Mouse (Mus musculus) heart, postnatal 14 days (tissue): ENCODE data around the gene Ptges3l. TPM values are rescaled to one million over a fixed set of nuclear protein-coding genes. Genes with fewer than 3 reads are reported as not detected.
A peak's percentile ranks its signal among the peaks of the same experiment; 100 is the strongest.
"Not testable (repeated sequence)": the region's sequence is repeated elsewhere in the genome, so short reads cannot be mapped to it uniquely, and the experiment has no call there.

ENCODE experiments used
- DNase-seq, 2 experiments: peaks; one replicate each; pipeline ENCODE4 v3.0.0; 2021 to 2022
- intact Hi-C: fragments of 180-260 bp; cut with DNase I; formaldehyde crosslinking; loops from one replicate; pipeline ENCODE4 v1.15.1; 2025
- total RNA-seq, 2 experiments: library from RNA; stranded (reverse); gene quantifications; 2 replicates each; pipeline ENCODE4 v1.2.3; 2021

Ptges3l gene
- total RNA-seq, 2 experiments from 2014 or later: 60.2 to 61.2 TPM

- intact Hi-C loops: no loop called here
- DNase-seq: no peak
Observed at GRCm38 (mm10) chr11:101460321-101460720, 35.2 kb upstream of the Ptges3l start.

GRCm38 (mm10) chr11:101459716-101460115 is 34.6 kb upstream of the Ptges3l start:
- no peak for DNase-seq
- intact Hi-C loops: no loop called here

- intact Hi-C loops: no loop called here
- no peak for DNase-seq
Observed at GRCm38 (mm10) chr11:101458217-101458616, 33.1 kb upstream of the Ptges3l start.

- intact Hi-C loops: no loop called here
Observed at GRCm38 (mm10) chr11:101457631-101458030, 32.5 kb upstream of the Ptges3l start.

GRCm38 (mm10) chr11:101455627-101456026 is 30.5 kb upstream of the Ptges3l start:
- intact Hi-C loops: no loop called here
- no peak for DNase-seq

More at GRCm38 (mm10) chr11:101457631-101458030, 32.5 kb upstream of the Ptges3l start:
- no peak for DNase-seq

- intact Hi-C loops: no loop called here
Observed at GRCm38 (mm10) chr11:101454702-101455101, 29.6 kb upstream of the Ptges3l start.

GRCm38 (mm10) chr11:101452093-101452774 is 27.1 kb upstream of the Ptges3l start:
- no peak for DNase-seq
- intact Hi-C loops: no loop called here

More at GRCm38 (mm10) chr11:101454702-101455101, 29.6 kb upstream of the Ptges3l start:
- DNase-seq: no peak

- intact Hi-C loops: no loop called here
- DNase-seq: no peak
Observed at GRCm38 (mm10) chr11:101451536-101451935, 26.4 kb upstream of the Ptges3l start.

- DNase-seq: no peak
- intact Hi-C loops: no loop called here
Observed at GRCm38 (mm10) chr11:101450394-101450793, 25.3 kb upstream of the Ptges3l start.

GRCm38 (mm10) chr11:101449596-101449995 is 24.5 kb upstream of the Ptges3l start:
- not testable (repeated sequence) for DNase-seq
- intact Hi-C loops: loop anchor here (2.0 kb wide), 1 partner anchor 15 kb away; the partner anchor contains the start of gene Rnd2

- DNase-seq: no peak
- intact Hi-C loops: loop anchor here (2.0 kb wide), 1 partner anchor 16 kb away; the partner anchor contains the start of gene Rnd2
Observed at GRCm38 (mm10) chr11:101448899-101449298, 23.8 kb upstream of the Ptges3l start.

GRCm38 (mm10) chr11:101448274-101448746 is 23.2 kb upstream of the Ptges3l start, which contains the start of gene Ifi35:
Gene Ifi35, plus strand, starts transcription at chr11:101448407.
- intact Hi-C loops: loop anchor here (2.0 kb wide), 1 partner anchor 16 kb away; the partner anchor contains the start of gene Rnd2
- DNase-seq: peak; percentile 74 to 79

GRCm38 (mm10) chr11:101447786-101448185 is 22.7 kb upstream of the Ptges3l start:
- no peak for DNase-seq
- intact Hi-C loops: loop anchor here (2.0 kb wide), 1 partner anchor 17 kb away; the partner anchor contains the start of gene Rnd2

GRCm38 (mm10) chr11:101446860-101447259 is 21.7 kb upstream of the Ptges3l start:
- DNase-seq, intact Hi-C loops: not testable (repeated sequence)

- intact Hi-C loops: no loop called here
Observed at GRCm38 (mm10) chr11:101446319-101446718, 21.2 kb upstream of the Ptges3l start.

GRCm38 (mm10) chr11:101442760-101443159 is 17.6 kb upstream of the Ptges3l start:
- intact Hi-C loops: no loop called here
- no peak for DNase-seq

More at GRCm38 (mm10) chr11:101446319-101446718, 21.2 kb upstream of the Ptges3l start:
- DNase-seq: no peak

- intact Hi-C loops: no loop called here
- peak; percentile 93 to 95 for DNase-seq
Observed at GRCm38 (mm10) chr11:101442127-101442693, 17.1 kb upstream of the Ptges3l start, which contains the start of gene Rpl27. Gene Rpl27, plus strand, starts transcription at chr11:101442298.

GRCm38 (mm10) chr11:101441450-101442126 is 16.5 kb upstream of the Ptges3l start:
- DNase-seq, intact Hi-C loops: not testable (repeated sequence)

- intact Hi-C loops, DNase-seq: not testable (repeated sequence)
Observed at GRCm38 (mm10) chr11:101438006-101438405, 12.9 kb upstream of the Ptges3l start.

GRCm38 (mm10) chr11:101436916-101437315 is 11.8 kb upstream of the Ptges3l start:
- DNase-seq: no peak
- intact Hi-C loops: no loop called here

GRCm38 (mm10) chr11:101435831-101436230 is 10.7 kb upstream of the Ptges3l start:
- intact Hi-C loops: no loop called here
- no peak for DNase-seq
